Mouse (Mus musculus) cerebellum, adult 2 months (tissue): ENCODE results near the gene Cacng7. TPM values are rescaled to one million over a fixed set of nuclear protein-coding genes. Genes with fewer than 3 reads are reported as not detected.

Experiments
- DNase-seq, 2 experiments: peaks; one replicate each; pipeline ENCODE4 v3.0.0; 2021
- H3K27ac ChIP-seq: fragments of 200-500 bp; 2 replicates; pipeline ENCODE4 v1.5.1; 2012; ENCODE audit warnings: low read length, control low read depth, inconsistent platforms; ENCODE audit not compliant: insufficient read depth
- H3K27me3 ChIP-seq: fragments of 200-500 bp; 2 replicates; pipeline ENCODE4 v1.6.1; 2012; ENCODE audit warnings: inconsistent platforms, mild to moderate bottlenecking, low read length, moderate library complexity; ENCODE audit not compliant: control insufficient read depth, insufficient read depth
- H3K4me1 ChIP-seq: fragments of 200-500 bp; 2 replicates; pipeline ENCODE4 v1.6.1; 2011; ENCODE audit warnings: low read length; ENCODE audit not compliant: control insufficient read depth, insufficient read depth
- H3K4me3 ChIP-seq: fragments of 200-500 bp; replicated peaks from 2 replicates; pipeline ENCODE3; 2011; ENCODE audit warnings: mild to moderate bottlenecking, low read depth, low read length, control low read depth; ENCODE audit not compliant: insufficient read depth
- CTCF ChIP-seq: fragments of 200-500 bp; IDR thresholded peaks from 2 replicates; pipeline ENCODE4 v1.5.1; 2011; ENCODE audit warnings: low read depth, mild to moderate bottlenecking, control low read depth, low read length, moderate library complexity, borderline replicate concordance; ENCODE audit not compliant: insufficient read depth
- POLR2A ChIP-seq: fragments of 200-500 bp; IDR thresholded peaks from 2 replicates; pipeline ENCODE4 v1.6.1; 2011; ENCODE audit warnings: low read length, control low read depth, borderline replicate concordance; ENCODE audit not compliant: insufficient read depth
- WGBS: fragments of 180-500 bp; shearing (Covaris S2); methylation state at CpG from one replicate; pipeline ENCODE4 v1.1.7; 2018; 5-methylcytosine and 5-hydroxymethylcytosine counted together
- polyA plus RNA-seq: library from polyadenylated mRNA; depleted of rRNA; stranded (reverse); fragments of >200 nt; gene quantifications from 2 replicates; pipeline ENCODE4 v1.2.3, GENCODE M21; 2012; rRNA removed

Gene Cacng7
- polyA plus RNA-seq = 278 and 296 TPM in 2 replicates

- Histone ChIP-seq H3K27me3 (no peaks in the 10 kb centered on the region), H3K27ac (peak within 1 kb of the TSS; percentile 94), H3K4me1 (peaks cover 4% of the 10 kb centered on the region; the same call in 1 of the 2 replicates), H3K4me3 (peak within 1 kb of the TSS; percentile 76)
- 2% methylated on average over 62 of the region's 65 CpGs for WGBS
- no peak for TF ChIP-seq CTCF
- peak; percentile 45; the same call in 1 of the 2 replicates for TF ChIP-seq POLR2A
- peak; percentile 73 to 85 for DNase-seq
Observed at GRCm38 (mm10) chr7:3332619-3333521, at the start of gene Cacng7. TSS of gene Cacng7 (plus strand) at chr7:3332955.

GRCm38 (mm10) chr7:3283081-3283875 is 49.5 kb upstream of the Cacng7 start:
- 91% methylated on average over 11 of the region's 11 CpGs for WGBS
- no peak overlapping the region for H3K4me3 ChIP-seq
- H3K4me1 ChIP-seq = no peaks in the 10 kb centered on the region

GRCm38 (mm10) chr7:3284604-3285003 is 48.2 kb upstream of the Cacng7 start:
- 85% methylated on average over 10 of the region's 10 CpGs for WGBS
- no peak for DNase-seq
- TF ChIP-seq POLR2A (no peak), CTCF (no peak)

More at GRCm38 (mm10) chr7:3283081-3283875, 49.5 kb upstream of the Cacng7 start:
- Histone ChIP-seq H3K27me3 (no peaks in the 10 kb centered on the region), H3K27ac (no peak overlapping the region)
- TF ChIP-seq POLR2A (no peak), CTCF (no peak)
- DNase-seq = no peak

GRCm38 (mm10) chr7:3286036-3286435 is 46.7 kb upstream of the Cacng7 start:
- no peak for DNase-seq
- 96% methylated on average over 5 of the region's 5 CpGs for WGBS
- H3K27ac ChIP-seq = no peak overlapping the region
- no peaks in the 10 kb centered on the region for H3K27me3 ChIP-seq
- H3K4me1 ChIP-seq = no peaks in the 10 kb centered on the region
- TF ChIP-seq CTCF (no peak), POLR2A (no peak)
- no peak overlapping the region for H3K4me3 ChIP-seq

More at GRCm38 (mm10) chr7:3284604-3285003, 48.2 kb upstream of the Cacng7 start:
- Histone ChIP-seq H3K27me3 (no peaks in the 10 kb centered on the region), H3K4me3 (no peak overlapping the region), H3K27ac (no peak overlapping the region), H3K4me1 (no peaks in the 10 kb centered on the region)

- 41% methylated on average over 7 of the region's 7 CpGs for WGBS
- no peaks in the 10 kb centered on the region for H3K27me3 ChIP-seq
Observed at GRCm38 (mm10) chr7:3287186-3287585, 45.6 kb upstream of the Cacng7 start.

GRCm38 (mm10) chr7:3288976-3289970 is 43.5 kb upstream of the Cacng7 start, which contains the start of the genes Myadm and Prkcg:
TSS of gene Myadm (plus strand) at chr7:3289080.
TSS of gene Prkcg (plus strand) at chr7:3289179.
- Histone ChIP-seq H3K27ac (peak within 1 kb of the TSS; percentile 96), H3K27me3 (no peaks in the 10 kb centered on the region), H3K4me3 (peak within 1 kb of the TSS; percentile 95), H3K4me1 (no peaks in the 10 kb centered on the region)
- DNase-seq = peak; percentile 86 to 87
- TF ChIP-seq CTCF = no peak
- TF ChIP-seq POLR2A = peak; percentile 26; the same call in 1 of the 2 replicates
- WGBS = 2% methylated on average over 30 of the region's 30 CpGs

More at GRCm38 (mm10) chr7:3287186-3287585, 45.6 kb upstream of the Cacng7 start:
- no peak for TF ChIP-seq POLR2A
- no peak for TF ChIP-seq CTCF
- no peak overlapping the region for H3K27ac ChIP-seq
- no peak overlapping the region for H3K4me3 ChIP-seq
- no peaks in the 10 kb centered on the region for H3K4me1 ChIP-seq
- no peak for DNase-seq
